Mouse (Mus musculus) right cerebral cortex, adult 18-20 months (tissue): ENCODE measurements at regions not wholly inside any gene's neighbourhood (a gene's known extent, or its start where the extent isn't known, plus 50 kb on each side); places are given as distances from the start of the nearest gene placed in this dataset.

Experiments
- DNase-seq: peaks from one replicate; pipeline ENCODE4 v3.0.0; 2022; ENCODE audit warnings: mixed read lengths

DNA sequence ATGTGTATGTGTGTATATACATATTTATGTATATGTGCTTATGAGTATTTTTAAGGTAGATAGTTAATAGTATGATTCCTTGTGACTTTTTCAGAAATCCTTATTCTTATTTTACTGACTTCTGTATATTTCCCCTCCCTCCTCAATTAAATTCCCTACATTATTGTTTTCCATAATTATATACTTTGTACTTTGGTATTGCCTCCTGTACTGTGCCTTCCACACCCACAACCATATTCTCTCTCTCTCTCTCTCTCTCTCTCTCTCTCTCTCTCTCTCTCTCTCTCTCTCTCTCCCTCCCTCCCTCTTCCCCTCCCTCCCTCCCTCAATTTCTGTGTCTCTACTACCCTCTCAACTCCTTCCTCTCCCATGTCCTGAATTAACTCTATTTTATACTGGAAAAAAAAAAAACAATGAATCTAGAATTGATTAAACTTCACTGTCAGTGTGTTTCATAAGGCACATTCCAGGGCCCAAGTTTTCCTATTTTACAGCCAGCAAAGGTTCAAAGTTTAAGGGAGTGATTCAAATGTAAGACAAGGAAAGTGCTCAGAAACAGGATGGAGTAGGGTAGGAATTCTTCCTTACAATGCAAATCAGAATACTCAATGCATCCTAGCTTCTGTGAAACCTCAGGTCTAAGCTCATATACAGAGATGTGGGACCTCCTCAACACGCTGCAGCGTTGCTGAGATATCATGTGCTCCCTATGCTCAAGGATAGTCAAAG, 911.9 kb downstream of the Speer2 start:
- DNase-seq, result no peak

GRCm38 (mm10) chr16:68910821-68911220, 952.7 kb downstream of the Speer2 start:
- peak; percentile 33 for DNase-seq

DNA sequence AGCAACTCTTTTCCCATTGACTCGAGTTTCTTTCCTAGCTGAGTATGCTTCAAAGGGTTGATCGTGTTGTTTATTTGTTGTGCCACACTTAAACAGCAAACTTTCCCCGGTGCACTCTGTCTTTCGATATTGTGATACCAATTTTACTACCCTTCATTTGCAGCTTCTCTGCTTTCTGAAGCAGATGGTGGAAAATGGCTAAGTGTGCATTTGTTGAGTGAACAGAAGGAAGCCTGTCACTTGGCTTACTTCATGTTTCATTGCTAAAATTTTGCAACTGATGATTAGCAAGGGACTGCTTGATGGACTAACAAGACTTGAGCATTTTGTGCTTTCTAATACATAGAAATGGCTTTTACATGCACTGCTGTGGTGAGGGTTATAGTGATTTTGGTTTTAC, 965.4 kb downstream of the Speer2 start:
- DNase-seq, result no peak

DNA sequence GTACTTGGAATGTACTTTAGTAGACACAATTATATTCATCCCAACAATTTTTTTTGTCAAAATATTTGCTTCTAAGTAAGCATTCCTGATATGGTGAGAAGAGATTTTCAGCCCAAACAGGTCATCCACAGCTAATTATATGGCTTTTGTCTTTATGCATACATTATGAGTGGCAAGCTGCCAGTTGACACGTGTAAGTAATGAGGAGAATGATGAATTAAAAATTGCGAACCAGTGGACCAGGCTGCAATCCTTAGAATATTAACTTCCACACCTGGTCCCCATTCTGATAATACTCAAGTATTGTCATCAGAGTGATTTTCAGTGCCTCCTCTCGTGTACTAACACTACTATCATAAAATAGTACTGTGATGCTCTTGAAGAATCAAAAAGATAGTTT, 1014.8 kb downstream of the Speer2 start:
- no peak for DNase-seq
